Mouse (Mus musculus): ENCODE results near the gene Dnal1.
A peak's percentile ranks its signal among the peaks of the same experiment; 100 is the strongest.

Dnal1 gene

DNA sequence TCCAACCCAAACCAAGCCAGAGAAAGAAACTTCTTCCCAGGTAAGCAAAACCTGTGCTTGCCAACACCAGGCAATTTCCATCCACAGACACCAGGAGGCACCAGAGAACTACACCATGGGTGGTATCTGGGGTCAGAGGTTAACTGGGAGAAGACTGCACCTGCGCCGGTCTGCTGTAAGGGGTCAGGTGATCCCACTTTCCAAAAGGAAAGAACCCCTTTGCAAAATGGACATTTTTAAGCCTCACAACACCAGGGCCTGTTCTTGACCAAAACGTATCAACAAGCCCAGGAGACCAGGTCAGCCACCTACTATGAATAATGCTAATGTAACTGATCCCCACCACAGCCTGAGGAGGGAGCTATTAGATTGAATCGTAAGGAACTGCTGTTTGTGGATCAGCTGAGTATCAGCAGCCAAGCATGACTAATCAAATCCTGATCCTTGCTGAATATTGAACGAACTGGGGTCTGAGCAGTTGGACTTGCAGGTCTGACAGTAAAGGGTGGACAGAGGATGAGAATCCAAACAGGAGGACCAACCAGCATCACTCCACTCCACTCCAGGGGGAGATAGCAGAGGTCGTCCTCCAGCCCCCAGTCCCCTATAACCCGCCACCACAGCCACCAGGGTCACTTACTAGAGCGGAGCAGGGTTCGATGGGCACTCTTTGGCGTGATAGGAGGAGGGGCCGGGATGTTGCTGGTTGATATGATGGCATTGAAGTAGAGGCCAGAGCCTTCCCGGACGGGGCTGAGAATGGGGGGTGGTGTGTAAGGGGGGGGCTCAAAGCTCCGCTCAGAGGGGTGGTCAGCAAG, 47.7 kb downstream of the Dnal1 start:
- DNase-seq (ENCODE audit: low spot score in 2 of 2): no peak

DNA sequence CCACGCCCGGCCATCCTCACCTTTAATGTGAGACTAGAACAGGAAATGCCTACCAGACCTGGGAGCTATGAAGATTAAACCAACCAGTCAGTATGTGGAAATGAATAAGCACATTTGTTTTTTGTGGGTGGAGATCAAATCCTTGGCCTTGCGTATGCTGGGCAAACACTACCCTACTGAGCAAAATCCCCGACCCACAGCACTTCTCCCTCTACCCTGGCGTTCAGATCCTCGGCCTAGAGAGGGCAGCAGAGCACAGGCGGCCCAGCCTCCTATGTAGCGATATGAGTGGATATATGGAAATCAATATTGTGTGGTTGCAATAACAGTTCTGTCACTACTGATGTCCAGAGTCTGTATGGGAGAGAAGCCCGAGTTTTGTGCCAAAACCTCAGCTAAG, 49.0 kb downstream of the Dnal1 start:
- DNase-seq (ENCODE audit: low spot score in 2 of 2): no peak

DNA sequence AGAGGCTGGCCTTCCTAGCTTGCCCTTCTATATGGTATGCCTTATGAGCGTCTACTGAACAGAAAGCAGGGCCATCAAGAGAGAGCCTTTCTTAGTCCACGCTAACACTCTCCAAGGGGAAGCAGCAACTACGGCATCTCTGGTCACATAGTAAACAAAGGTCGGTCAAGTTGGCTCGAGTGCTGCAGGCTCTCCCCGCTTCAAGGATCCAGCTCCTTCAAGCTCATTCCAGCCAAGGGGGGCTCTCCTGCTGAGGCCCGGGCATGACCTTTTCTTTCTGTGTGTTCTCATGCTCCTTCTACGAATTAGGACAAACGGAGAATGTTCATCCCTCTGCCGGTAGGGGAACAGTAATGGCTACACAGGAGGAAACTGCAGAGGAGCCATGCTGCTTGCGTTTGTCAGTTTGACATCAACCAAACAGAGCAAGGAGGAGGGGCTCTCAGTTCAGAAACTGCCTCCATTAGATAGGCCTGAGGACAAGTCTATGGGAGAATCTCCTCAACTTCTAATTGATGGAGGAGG, 49.5 kb downstream of the Dnal1 start:
- DNase-seq (ENCODE audit: low spot score in 2 of 2): no peak

DNA sequence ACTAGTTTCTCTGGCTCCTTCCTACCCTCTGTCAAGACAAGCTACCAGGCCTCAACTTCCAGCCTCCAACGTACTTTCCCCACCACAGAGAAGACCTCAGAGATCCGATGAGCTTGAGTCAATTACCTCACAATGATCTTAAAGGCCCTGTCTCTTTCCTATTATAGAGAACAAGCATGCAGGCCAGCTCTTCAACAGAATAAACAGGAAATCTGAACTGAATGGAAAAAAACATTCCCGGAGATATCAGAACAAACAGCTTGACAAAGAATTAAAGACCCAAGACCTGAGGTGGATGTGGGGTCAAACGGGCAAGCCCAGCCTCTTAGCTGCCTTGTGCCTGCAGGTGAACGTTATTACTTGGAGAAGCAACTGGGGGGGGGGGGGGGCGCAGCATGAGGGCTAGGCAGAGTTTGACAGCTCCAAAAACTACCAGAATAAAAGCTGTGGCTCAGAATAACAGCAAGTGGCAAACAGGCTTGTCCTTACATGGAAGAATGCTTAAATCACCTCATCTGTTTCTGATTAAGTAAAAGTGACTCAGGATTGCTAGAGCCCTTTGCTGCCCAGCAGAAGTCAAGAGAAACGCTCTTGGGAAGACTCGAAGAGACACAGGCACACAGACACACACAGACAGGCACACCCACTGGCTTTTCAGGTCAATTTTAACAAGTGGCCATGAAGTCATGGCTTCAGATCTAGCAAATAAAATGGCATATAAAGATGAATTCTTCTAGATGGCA, 51.6 kb downstream of the Dnal1 start:
- DNase-seq (ENCODE audit: low spot score in 2 of 2): no peak

DNA sequence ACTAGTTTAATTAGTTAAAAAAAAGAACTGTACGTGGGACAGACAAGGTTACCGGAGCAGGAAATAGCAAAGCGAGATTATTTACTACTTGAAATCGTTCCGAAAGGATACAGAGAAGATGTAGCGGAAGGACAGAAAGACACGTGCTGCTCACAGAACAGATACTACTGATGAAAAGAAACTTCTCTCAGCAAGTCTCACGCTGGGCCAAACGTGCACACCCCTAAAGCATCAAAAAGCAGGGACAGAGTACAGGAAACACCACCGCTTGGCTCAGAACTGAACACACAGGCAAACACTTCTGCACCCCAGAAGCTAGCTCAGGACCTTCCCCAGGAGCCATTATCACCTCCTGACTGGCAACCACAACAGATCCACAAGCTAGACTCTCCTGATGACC, 56.4 kb downstream of the Dnal1 start:
- DNase-seq (ENCODE audit: low spot score in 2 of 2): no peak

DNA sequence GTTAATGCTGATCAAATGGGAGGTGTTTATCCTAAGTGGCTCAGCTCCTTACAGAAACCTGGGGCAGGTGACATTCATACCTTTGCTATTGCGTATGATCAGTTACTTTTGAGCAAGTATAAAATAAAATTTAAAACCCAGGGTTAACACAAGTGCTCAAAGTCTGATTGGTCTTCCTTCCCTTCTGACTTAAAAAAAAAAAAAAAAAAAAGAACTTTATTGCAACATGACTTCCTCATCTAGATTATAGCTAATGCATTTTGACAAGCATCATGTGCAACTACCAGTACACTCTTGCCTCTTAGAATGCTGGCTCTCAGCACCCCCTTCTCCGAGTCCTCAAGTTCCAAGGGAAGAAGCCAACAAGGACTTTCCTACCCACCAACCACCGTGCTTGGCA, 58.0 kb downstream of the Dnal1 start:
- no peak for DNase-seq (ENCODE audit: low spot score in 2 of 2)

DNA sequence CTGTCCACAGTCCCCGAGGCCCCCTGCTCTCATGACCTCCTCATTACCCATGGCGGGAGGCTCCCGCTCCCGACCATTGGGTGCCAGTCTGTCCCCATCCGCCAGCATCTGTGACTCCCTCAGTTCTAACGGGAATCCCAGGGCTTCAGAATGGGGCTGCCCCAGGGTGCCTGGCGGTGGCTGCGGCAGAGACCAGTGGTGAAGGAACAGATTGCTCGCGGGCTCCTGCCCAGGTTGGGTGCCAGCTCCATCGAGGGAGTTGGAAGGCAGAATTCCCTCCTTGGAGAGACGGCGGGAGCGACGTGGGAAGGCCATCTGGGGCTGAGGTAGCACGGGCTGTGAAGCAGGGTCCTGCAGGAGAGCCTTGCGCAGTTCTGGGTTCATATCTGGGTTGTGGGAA, 58.7 kb downstream of the Dnal1 start:
- DNase-seq (ENCODE audit: low spot score in 2 of 2): peak in 1 of 2 experiments; percentile 39

DNA sequence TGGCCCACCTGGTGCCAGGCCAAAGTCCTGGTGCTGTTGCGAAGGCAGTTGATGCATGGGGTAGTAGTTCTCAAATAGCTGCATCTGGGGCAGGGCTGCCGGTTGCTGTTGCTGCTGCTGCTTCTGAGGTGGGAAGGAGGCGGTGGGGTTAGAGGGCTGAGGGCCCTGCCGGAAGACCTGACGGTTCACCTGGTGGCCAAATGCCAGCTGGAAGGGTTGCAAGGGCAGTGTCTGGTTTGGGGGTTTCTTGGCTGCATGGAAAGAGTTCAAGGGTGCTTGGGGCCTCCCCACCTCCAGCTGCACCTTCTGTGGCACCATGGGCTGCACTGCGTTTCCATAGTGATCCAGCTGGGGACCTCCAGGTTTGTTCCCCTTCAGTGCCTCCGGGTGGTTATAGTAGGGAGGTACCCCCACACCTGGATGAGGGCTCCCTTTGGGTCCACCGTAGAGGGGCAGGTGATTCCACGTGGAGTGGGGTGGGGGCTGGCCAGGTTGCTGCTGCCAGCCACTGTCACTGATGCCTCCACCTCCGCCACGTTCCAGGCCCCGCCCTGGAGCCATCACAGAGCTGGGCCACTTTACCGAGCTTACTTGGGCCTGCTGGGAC, 59.2 kb downstream of the Dnal1 start:
- DNase-seq (ENCODE audit: low spot score in 2 of 2): no peak

DNA sequence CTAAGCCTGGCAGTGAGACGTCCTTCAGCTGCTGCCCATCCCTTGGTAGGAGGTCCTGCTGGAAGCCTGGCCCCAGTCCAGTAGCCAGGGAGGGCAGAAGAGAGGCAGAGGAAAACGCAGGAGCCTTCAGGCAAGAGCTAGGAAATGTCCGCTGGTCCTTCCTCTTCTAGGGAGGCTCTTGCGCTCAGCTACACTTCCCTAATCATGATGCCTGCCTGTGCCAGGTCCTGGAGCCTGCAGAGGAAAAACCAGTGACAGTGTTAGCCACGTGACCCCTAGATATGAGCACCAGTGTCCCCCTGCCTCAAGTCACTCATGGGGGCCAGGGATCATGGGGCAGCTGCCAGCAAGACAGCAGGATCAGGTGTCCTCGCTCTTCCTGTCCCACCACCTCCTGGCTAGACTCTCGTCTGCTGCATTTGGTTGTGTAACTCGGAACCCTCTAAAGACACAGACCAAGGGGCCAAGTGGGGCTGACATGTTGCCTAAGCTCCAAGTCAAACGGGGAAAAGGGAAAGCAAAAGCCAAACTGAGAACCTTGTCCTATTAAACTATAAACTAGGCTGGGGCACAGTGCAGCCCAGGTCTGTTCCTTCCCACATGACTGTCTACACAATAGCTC, 60.1 kb downstream of the Dnal1 start:
- DNase-seq (ENCODE audit: low spot score in 2 of 2): no peak

DNA sequence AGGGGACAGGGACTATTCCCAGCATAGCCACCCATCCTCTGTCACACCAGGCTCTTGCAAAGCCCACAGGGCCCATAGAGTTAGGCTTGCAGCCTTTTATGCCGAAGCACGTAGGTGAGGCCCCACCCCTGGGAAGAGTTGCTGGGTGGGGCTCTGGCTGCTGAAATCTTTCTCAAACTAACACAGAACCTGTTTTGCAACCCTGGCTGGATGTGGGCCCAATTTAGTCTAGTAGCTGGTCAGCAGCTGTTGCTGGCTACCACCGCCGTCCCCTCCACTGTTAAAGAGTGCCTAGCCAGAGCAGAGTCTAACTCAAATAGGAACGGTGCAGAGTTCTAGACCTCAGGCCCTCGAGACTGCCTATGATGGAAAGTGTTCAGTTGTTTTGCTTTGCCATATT, 60.7 kb downstream of the Dnal1 start:
- DNase-seq (ENCODE audit: low spot score in 2 of 2): no peak

DNA sequence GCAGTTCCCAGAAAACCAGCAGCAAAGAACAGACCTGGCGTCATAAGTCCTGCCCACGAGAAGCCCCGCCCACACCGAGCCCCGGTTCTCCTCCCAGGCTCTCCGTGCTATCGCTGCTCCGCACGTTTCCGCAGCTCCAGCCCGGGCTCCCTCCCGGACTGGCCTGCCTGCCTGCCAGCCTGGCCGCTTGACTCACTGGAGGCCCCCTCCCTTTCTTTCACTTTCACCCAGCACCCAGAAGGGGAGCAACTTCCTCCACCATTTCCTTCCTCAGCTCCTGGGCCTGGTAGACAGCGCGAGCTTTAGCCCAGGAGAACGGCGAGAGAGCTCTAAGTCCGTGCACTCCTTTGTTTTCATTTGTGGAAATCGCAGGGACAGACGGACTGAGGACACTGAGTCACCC, 61.5 kb downstream of the Dnal1 start:
- DNase-seq (ENCODE audit: low spot score in 2 of 2): peak; percentile 66 to 86

DNA sequence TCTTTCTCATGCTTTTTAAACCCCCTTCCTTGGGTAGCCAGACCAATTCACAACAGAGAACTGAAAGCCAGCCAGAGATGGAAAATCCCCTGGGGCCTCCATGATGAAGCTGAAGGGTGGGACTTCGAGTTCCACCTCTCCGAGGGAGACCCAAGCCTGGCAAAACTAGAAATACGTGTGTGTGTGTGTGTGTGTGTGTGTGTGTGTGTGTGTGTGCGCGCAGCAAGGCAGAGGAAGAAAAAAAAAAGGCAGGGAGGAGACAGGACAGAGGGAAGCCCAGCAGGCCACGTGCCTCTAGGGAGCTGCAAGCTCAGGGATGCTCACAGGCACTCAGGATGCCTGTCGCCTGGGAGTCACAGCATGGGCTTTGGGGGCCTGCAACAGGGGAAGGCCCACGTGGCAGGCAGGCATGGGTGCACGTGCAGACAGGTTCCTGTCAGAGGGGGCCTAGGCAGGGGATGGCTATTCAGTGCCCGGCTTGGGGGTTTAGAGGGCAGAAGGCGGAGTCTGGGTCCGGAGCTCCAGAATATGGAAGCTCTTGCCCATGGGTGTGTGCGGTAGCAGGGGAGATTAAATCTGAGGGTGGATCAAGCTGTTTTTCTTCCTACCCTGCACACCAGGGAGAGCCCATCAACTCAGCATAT, 62.1 kb downstream of the Dnal1 start:
- DNase-seq (ENCODE audit: low spot score in 2 of 2): peak in 1 of 2 experiments; percentile 45

DNA sequence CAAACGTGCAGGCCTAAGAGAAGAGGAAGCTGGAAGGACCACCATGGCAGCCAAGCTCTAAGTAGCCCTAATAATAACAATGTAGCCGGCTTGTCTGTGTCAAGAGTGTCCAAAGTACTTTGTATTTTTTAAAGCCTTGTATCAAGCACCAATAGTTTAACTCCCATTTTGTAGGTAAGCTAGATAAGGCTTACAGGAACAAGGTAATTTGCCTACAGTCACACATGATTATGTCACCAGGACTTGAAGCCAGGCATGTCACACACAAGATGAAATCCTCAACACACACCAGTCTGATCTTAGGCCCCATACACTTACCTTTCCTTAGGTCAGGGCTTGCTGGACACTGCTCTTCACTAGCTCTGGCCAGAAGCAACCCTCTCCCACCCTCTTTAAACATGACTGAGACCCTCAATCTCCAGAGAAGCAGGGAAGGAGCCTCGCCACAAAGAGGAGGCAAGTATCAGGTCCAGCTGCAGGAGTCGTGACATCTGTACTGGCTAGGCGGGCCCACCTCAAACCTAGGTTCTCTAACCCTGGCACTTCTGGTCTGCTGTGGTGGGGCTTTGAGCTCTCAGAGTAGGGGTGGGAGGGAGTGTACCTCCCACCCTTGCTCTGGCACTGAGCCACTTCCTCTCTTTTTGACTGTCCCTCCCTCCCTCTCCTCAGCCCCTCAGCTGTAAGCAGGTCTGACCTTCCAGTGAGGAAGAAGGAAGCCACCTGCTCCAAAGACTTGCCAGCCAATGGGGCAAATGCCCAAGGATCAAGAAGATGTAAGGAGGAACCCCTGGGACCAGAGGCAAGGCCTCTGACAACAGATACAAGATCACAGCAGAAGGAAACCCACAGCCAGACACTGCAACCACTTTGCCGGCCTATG, 63.0 kb downstream of the Dnal1 start:
- no peak for DNase-seq (ENCODE audit: low spot score in 2 of 2)

DNA sequence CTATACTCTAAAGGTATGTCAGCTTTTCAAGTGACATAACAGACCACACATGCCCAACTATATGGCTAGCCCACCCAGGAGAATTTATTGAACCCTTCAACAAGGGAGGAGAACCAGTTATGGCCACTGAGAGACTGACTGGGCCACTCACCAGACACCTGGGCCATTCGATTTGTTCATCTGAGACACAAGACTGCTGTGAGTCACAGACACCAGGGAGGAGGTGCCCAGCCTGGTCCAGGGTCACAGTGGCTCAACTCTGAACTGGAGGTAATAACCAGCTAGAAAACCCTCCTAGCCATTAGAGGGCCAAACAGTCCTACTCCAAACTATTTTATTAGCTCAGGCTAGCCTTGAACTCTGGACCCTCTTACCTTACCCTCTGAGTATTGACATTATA, 63.9 kb downstream of the Dnal1 start:
- DNase-seq (ENCODE audit: low spot score in 2 of 2): no peak

DNA sequence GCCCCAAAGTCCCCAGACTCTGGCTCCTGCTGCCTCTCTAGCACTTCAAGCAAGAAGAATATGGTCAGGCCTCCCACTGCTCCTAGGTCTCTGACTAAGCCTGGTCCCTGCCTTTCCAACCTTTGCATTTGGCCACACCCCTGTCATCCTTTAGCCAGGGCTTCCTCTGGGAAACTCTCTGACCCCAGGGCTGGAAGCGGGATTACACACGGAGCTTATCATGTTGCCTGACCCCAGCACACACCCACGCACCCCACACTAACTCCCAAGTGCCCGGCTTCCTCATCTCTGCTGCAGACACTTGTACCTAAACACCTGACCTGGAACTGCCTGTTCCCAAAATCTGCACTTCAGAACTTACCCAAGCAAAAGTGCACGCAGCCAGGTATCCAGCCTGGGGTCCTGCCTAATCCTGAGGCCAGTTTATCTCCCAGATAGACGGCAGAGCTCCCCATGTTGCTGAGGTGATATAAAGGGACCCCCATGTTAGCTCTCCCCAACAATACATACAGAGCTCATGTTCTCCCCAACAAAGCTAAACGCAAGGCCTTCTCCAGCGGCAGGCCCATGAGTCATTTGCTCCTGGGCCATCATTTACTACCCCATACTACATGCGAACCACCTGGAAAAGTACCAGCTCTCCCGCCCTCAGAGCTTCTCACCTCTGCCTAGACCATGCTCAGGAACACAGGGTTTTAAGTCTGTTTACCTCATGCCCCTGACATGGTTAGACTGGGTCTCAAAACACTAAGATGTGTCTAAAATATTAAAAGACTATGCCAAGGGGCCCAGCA, 64.7 kb downstream of the Dnal1 start:
- DNase-seq (ENCODE audit: low spot score in 2 of 2): no peak

DNA sequence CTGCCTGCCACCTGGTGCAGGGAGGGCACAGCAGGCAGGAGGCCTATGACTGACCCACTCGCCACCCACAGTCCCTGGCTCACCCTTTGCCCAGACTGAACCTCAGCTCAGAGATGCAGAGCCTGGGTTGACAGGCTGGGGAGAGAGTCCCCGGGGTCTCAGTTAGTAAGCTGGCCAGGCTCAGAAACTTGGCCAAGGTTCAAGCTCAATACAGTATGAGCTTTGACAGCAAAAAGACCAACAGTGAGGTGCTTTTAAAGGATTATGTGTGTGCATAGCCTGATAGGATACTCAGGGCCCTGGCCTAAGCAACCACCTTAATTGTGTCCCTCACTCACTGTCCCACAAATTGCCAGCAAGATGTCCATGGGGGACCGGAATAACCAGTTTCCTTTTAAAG, 65.9 kb downstream of the Dnal1 start:
- DNase-seq (ENCODE audit: low spot score in 2 of 2): no peak

DNA sequence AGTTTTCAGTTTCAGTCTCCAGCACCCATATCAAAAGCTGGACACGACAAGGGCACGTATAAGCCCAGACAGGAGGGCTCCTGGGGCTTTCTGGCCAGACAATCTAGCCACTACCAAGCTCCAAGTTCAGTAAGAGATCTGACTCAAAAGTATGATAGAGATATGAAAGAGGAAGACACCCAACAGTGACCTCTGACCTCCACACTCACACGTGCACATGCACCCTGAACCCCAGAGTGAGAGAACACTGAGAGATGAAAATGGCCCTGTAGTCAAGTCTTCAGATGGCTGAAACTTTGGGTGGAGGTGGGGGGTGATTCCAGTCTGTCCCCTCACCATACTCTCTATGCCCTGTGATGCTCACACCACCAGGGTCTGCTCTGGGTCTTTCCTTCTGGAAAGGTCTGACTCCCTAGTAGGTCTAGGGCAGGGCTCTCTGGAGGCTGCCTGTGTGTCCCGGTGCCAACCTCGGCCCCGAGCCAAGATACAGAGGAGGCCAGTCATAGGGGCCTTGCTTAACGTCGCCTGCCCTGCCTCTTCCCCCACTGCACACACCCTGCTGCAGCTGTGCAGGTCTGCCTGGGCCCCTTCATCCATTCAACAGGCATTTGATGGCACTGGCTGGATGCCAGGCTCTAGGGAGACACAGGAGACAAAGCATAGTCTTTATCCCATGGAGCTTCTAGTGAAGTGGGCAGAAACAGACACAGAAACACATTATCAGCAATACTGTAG, 66.7 kb downstream of the Dnal1 start:
- DNase-seq (ENCODE audit: low spot score in 2 of 2): peak in 1 of 2 experiments; percentile 35

DNA sequence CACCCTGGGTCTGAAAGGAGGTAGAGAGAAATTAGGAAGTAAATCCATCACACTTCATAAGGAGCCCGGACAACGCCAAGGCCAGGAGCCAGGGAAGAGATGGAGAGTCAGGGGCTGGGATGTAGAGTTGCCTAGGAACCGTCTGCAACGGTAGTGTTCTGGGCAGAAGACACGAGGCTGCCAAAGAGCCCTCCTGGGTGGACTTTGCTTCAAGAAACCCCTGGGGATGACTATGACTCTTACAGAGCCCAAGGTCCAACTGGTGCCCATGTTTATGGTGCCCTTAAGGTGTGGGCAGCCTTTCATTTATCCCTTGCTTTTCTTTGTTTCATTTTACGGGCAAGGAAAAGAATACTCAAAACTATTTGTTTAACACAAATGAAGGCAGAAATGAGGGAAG, 67.8 kb downstream of the Dnal1 start:
- DNase-seq (ENCODE audit: low spot score in 2 of 2): no peak

DNA sequence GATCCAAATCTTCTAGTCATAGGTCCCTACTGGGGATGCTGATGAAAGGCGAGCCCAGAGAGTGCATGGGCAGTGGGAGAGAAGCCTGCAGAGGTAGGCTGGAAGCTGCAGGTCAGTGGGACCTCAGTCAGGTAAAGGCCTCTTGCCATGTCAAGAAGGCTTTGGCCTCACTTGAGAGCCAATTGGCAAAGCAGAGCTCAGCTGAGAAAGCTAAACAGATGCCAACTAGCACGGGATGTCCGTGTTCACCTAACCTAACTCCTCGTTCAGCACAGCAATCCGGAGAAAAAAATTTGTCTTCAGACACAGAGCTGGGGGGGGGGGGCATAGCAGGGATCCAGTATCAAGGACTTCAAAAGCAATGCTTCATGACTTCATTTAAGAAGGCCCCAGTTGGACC, 70.8 kb downstream of the Dnal1 start:
- no peak for DNase-seq (ENCODE audit: low spot score in 2 of 2)
